Mouse (Mus musculus) forebrain, postnatal 0 days (tissue): ENCODE data around the gene Dpp4. TPM values are rescaled to one million over a fixed set of nuclear protein-coding genes. Genes with fewer than 3 reads are reported as not detected.

Source experiments
- ATAC-seq: fragments of 200-750 bp; cut with Nextera tagmentation; 2 replicates; pipeline ENCODE4 v1.8.0; 2017; ENCODE audit warnings: mild to moderate bottlenecking, moderate library complexity
- DNase-seq: peaks from one replicate; pipeline ENCODE4 v3.0.0-alpha.2; 2015
- H3K27ac ChIP-seq: fragments of 300-500 bp; sonication (generic); 2 replicates; pipeline ENCODE4 v1.5.1; 2014; ENCODE audit warnings: low read depth, mild to moderate bottlenecking, antibody characterized with exemption, low read length, moderate library complexity, mixed read lengths
- H3K27me3 ChIP-seq: fragments of 300-500 bp; sonication (generic); 2 replicates; pipeline ENCODE4 v1.6.1; 2014; ENCODE audit warnings: mild to moderate bottlenecking, low read length, mixed read lengths; ENCODE audit not compliant: insufficient read depth
- H3K36me3 ChIP-seq: fragments of 300-500 bp; sonication (generic); 2 replicates; pipeline ENCODE4 v1.6.1; 2014; ENCODE audit warnings: mild to moderate bottlenecking, moderate library complexity; ENCODE audit not compliant: insufficient read depth
- H3K4me1 ChIP-seq: fragments of 300-500 bp; sonication (generic); 2 replicates; pipeline ENCODE4 v1.6.1; 2014; ENCODE audit warnings: antibody characterized with exemption; ENCODE audit not compliant: insufficient read depth
- H3K4me2 ChIP-seq: fragments of 300-500 bp; sonication (generic); 2 replicates; pipeline ENCODE4 v1.6.1; 2014; ENCODE audit warnings: low read depth, mild to moderate bottlenecking, moderate library complexity
- H3K4me3 ChIP-seq: fragments of 300-500 bp; sonication (generic); 2 replicates; pipeline ENCODE4 v1.5.1; 2014; ENCODE audit warnings: low read depth, low read length, mixed read lengths
- H3K9ac ChIP-seq: fragments of 300-500 bp; sonication (generic); 2 replicates; pipeline ENCODE4 v1.6.1; 2014; ENCODE audit warnings: mild to moderate bottlenecking
- H3K9me3 ChIP-seq: fragments of 300-500 bp; sonication (generic); 2 replicates; pipeline ENCODE4 v1.6.1; 2016; ENCODE audit warnings: low read length
- CTCF ChIP-seq: sonication (generic); IDR thresholded peaks from 2 replicates; pipeline ENCODE4 v1.5.1; 2016; ENCODE audit warnings: antibody characterized with exemption, control low read depth, low read depth
- WGBS: fragments of 180-500 bp; shearing (Covaris S2); extraction: QIAGEN DNeasy Blood & Tissue Kit; methylation state at CpG from one replicate; pipeline ENCODE4 v1.1.7; 2014; 5-methylcytosine and 5-hydroxymethylcytosine counted together
- polyA plus RNA-seq: library from polyadenylated mRNA; unstranded; fragments of >200 nt; fragmentation: Nextera tagmentation; extraction: Ambion mirVana; gene quantifications from 2 replicates; pipeline ENCODE4 v1.2.1, GENCODE M21; 2015
- total RNA-seq: library from RNA; depleted of rRNA; stranded (reverse); fragments of >200 nt; gene quantifications from 2 replicates; pipeline ENCODE4 v1.2.3, GENCODE M21; 2014

Gene Dpp4
- total and polyA plus RNA-seq, 2 experiments from 2014 or later, result 1.8 to 1.9 TPM

- DNase-seq (no peak), ATAC-seq (no peak)
- Histone ChIP-seq H3K27me3 (no peaks in the 10 kb centered on the region; the same call in 1 of the 2 replicates), H3K36me3 (no peaks in the 10 kb centered on the region), H3K27ac (no peak overlapping the region), H3K4me3 (no peak overlapping the region), H3K9me3 (no peaks in the 10 kb centered on the region), H3K9ac (no peak overlapping the region), H3K4me2 (no peak overlapping the region), H3K4me1 (peaks cover 7% of the 10 kb centered on the region; the same call in 1 of the 2 replicates)
- TF ChIP-seq CTCF, result no peak
- WGBS, result 38% methylated on average over 4 of the region's 4 CpGs
These were observed 3.3 kb downstream of the Dpp4 start for GRCm38 (mm10) chr2:62408701-62409201.

DNA sequence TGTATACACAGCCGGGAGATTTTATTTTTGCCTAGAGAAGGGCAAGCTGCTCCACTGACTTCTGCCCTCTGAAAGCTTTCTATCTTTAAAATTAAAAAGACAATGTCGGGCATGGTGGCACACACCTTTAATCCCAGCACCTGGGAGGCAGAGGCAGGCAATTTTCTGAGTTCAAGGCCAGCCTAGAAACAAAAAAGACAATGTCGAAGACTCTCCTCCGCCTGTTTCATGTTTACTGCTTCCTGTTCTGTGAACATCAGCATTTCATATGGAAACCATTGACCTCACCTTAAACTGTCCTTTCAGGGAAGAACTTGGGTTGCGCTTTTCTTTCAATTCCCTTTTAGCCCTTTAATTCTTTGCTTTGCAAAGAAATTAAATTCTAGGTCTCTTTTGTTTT is 3.8 kb downstream of the Dpp4 start:
- 85% methylated on average over 5 of the region's 5 CpGs for WGBS
- Histone ChIP-seq H3K4me1 (peaks cover 7% of the 10 kb centered on the region; the same call in 1 of the 2 replicates), H3K36me3 (no peaks in the 10 kb centered on the region), H3K9ac (no peak overlapping the region), H3K4me2 (no peak overlapping the region), H3K27ac (no peak overlapping the region), H3K27me3 (no peaks in the 10 kb centered on the region; the same call in 1 of the 2 replicates), H3K9me3 (no peaks in the 10 kb centered on the region), H3K4me3 (no peak overlapping the region)
- DNase-seq (no peak), ATAC-seq (no peak)
- TF ChIP-seq CTCF, result no peak

- 83% methylated on average over 5 of the region's 5 CpGs for WGBS
- Histone ChIP-seq H3K9me3 (no peaks in the 10 kb centered on the region), H3K4me1 (no peaks in the 10 kb centered on the region), H3K9ac (no peak overlapping the region), H3K4me2 (no peak overlapping the region), H3K4me3 (no peak overlapping the region), H3K27me3 (no peaks in the 10 kb centered on the region), H3K36me3 (no peaks in the 10 kb centered on the region), H3K27ac (no peak overlapping the region)
- ATAC-seq, result no peak
- no peak for DNase-seq
- TF ChIP-seq CTCF, result no peak
These were observed 8.4 kb downstream of the Dpp4 start for GRCm38 (mm10) chr2:62403556-62404135.

GRCm38 (mm10) chr2:62401011-62401410 is 11.0 kb downstream of the Dpp4 start:
- H3K27me3 ChIP-seq, result no peaks in the 10 kb centered on the region
- no peak for DNase-seq
- no peaks in the 10 kb centered on the region for H3K9me3 ChIP-seq
- no peak for TF ChIP-seq CTCF
- no peaks in the 10 kb centered on the region for H3K36me3 ChIP-seq
- H3K4me3 ChIP-seq, result no peak overlapping the region
- no peaks in the 10 kb centered on the region for H3K4me1 ChIP-seq
- H3K27ac ChIP-seq, result no peak overlapping the region
- ATAC-seq, result no peak
- WGBS, result 83% methylated on average over 6 of the region's 6 CpGs
- H3K4me2 ChIP-seq, result no peak overlapping the region
- no peak overlapping the region for H3K9ac ChIP-seq

GRCm38 (mm10) chr2:62399832-62400231 is 12.2 kb downstream of the Dpp4 start:
- Histone ChIP-seq H3K27ac (no peak overlapping the region), H3K27me3 (no peaks in the 10 kb centered on the region), H3K4me3 (no peak overlapping the region), H3K9ac (no peak overlapping the region), H3K9me3 (no peaks in the 10 kb centered on the region), H3K36me3 (no peaks in the 10 kb centered on the region), H3K4me1 (no peaks in the 10 kb centered on the region), H3K4me2 (no peak overlapping the region)
- ATAC-seq, result no peak
- DNase-seq, result no peak
- no peak for TF ChIP-seq CTCF
- 96% methylated on average over 2 of the region's 2 CpGs for WGBS

- Histone ChIP-seq H3K9ac (no peak overlapping the region), H3K4me2 (no peak overlapping the region), H3K4me1 (no peaks in the 10 kb centered on the region), H3K9me3 (no peaks in the 10 kb centered on the region), H3K27ac (no peak overlapping the region), H3K27me3 (no peaks in the 10 kb centered on the region), H3K4me3 (no peak overlapping the region), H3K36me3 (no peaks in the 10 kb centered on the region)
- DNase-seq (no peak), ATAC-seq (no peak)
- TF ChIP-seq CTCF, result no peak
- WGBS, result 77% methylated on average over 8 of the region's 8 CpGs
These were observed 12.7 kb downstream of the Dpp4 start for GRCm38 (mm10) chr2:62399361-62399760.

DNA sequence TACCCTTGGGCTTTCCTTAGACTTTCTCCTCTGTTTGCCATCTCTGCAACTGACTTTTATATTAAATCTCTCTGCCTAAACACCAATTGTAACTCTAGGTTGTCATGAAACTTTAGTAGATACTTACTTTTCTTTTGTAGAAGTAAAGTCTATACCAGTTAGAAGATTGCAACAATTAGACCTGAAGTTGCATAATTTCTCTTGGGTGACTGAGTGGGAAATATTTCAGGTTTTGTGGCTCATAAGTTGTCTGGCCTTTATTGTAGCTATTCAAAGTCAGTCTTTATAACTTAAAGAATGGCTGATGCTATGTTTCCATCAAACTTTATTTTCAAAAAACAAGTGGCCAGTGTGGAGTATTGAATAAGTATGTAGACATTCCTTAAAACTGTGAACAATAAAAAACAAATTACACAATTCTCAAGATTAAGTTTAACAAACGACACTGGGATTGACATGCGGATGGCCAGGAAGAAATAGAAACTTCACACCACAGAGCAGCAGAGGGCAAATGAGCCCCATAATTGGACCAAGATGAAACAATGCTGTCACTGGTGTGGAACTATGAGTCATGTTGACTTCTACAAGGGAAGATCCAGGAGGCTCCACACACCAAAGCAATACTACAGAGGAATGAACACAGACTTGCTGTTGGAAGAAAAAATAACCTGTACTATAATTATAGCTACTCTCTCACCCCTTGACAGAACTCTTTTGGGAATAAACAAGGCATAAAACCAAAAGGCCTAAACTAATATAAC is 13.7 kb downstream of the Dpp4 start:
- Histone ChIP-seq H3K4me3 (no peak overlapping the region), H3K9me3 (no peaks in the 10 kb centered on the region), H3K9ac (no peak overlapping the region), H3K27me3 (no peaks in the 10 kb centered on the region), H3K27ac (no peak overlapping the region), H3K36me3 (no peaks in the 10 kb centered on the region), H3K4me1 (no peaks in the 10 kb centered on the region), H3K4me2 (no peak overlapping the region)
- TF ChIP-seq CTCF, result no peak
- DNase-seq, result no peak
- WGBS, result 87% methylated on average over 2 of the region's 2 CpGs
- ATAC-seq, result no peak
